Mouse (Mus musculus) cortical plate, adult 2 months (tissue): ENCODE data around the gene Coro6.

Experiments used
- CTCF ChIP-seq: fragments of 200-500 bp; IDR thresholded peaks from 2 replicates; pipeline ENCODE4 v1.5.1; 2011; ENCODE audit warnings: mild to moderate bottlenecking, control low read depth, low read length; ENCODE audit not compliant: insufficient read depth; ENCODE audit errors: extremely low read depth
- POLR2A ChIP-seq: fragments of 200-500 bp; IDR thresholded peaks from 2 replicates; pipeline ENCODE4 v1.6.1; 2011; ENCODE audit warnings: mild to moderate bottlenecking, low read length, control low read depth; ENCODE audit not compliant: insufficient read depth; ENCODE audit errors: extremely low read depth

DNA sequence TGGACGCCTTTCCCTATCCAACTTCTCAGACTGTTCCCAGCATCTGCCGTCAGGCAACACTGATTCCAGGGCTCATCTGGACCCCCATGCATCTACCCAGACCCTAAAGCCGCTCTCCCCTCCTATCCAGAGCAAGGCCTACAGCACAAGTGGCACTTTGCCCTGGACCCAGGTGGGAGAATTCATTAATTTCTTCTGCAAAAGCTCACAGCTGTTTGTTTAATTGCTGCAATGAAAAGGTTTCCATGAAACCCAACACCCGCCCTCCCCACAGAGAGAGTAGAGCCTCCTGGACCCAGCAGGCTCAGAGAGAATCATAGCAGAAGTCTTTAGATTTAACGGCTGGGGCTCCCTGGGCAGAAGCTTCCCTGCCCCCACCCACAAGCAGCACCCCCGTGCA is 23.0 kb downstream of the Coro6 start:
- TF ChIP-seq CTCF: no peak
- no peak for TF ChIP-seq POLR2A
